Mouse (Mus musculus) erythroid progenitor cell, adult 5-6 weeks (primary cell): ENCODE results near the gene Lrrc41. TPM values are rescaled to one million over a fixed set of nuclear protein-coding genes. Genes with fewer than 3 reads are reported as not detected.
A peak's percentile ranks its signal among the peaks of the same experiment; 100 is the strongest.

Experiments used
- ATAC-seq: replicated peaks from 2 replicates; pipeline ENCODE4 v1.8.0; 2016; ENCODE audit warnings: moderate number of reproducible peaks, mild to moderate bottlenecking, moderate TSS enrichment, inconsistent platforms; ENCODE audit not compliant: poor library complexity, low FRiP score, severe bottlenecking
- total RNA-seq, 2 experiments: library from RNA; stranded (forward) in 1 of 2; stranded (reverse) in 1 of 2; fragments of 150-400 nt in 1 of 2; fragments of 186-747, 209-891 nt in 1 of 2; gene quantifications; 2 replicates each; pipeline versions ENCODE4 v1.2.3 to v1.2.4; 2015 to 2017; ENCODE audit warnings: low replicate concordance in 2 of 2

Gene Lrrc41
- total RNA-seq, 2 experiments from 2014 or later, result 5.4 to 9.2 TPM

GRCm38 (mm10) chr4:116076369-116077231 lies 1.5 kb downstream of the Lrrc41 start:
- peak; percentile 28 for ATAC-seq

GRCm38 (mm10) chr4:116077240-116078095 lies 2.4 kb downstream of the Lrrc41 start:
- ATAC-seq, result no peak

GRCm38 (mm10) chr4:116088510-116089249 lies 13.6 kb downstream of the Lrrc41 start:
- ATAC-seq, result no peak

- no peak for ATAC-seq
Measured at GRCm38 (mm10) chr4:116096291-116096690, 21.2 kb downstream of the Lrrc41 start.

- no peak for ATAC-seq
Measured at GRCm38 (mm10) chr4:116097211-116097610, 22.1 kb downstream of the Lrrc41 start.

- peak; percentile 85 for ATAC-seq
Measured at GRCm38 (mm10) chr4:116100959-116101358, 25.9 kb downstream of the Lrrc41 start.

GRCm38 (mm10) chr4:116105278-116105677 lies 30.2 kb downstream of the Lrrc41 start:
- no peak for ATAC-seq

- no peak for ATAC-seq
Measured at GRCm38 (mm10) chr4:116110695-116111094, 35.6 kb downstream of the Lrrc41 start.

- no peak for ATAC-seq
Measured at GRCm38 (mm10) chr4:116111486-116111885, 36.4 kb downstream of the Lrrc41 start.

GRCm38 (mm10) chr4:116122762-116123161 lies 47.7 kb downstream of the Lrrc41 start:
- peak; percentile 68 for ATAC-seq

- peak; percentile 97 for ATAC-seq
Measured at GRCm38 (mm10) chr4:116123602-116124519, 48.8 kb downstream of the Lrrc41 start, which contains the start of the genes Rad54l and Pomgnt1. Gene Rad54l, minus strand, starts transcription at chr4:116123690. Gene Pomgnt1, plus strand, starts transcription at chr4:116123840.

- ATAC-seq, result no peak
Measured at GRCm38 (mm10) chr4:116125803-116126386, 50.8 kb downstream of the Lrrc41 start.

GRCm38 (mm10) chr4:116127956-116128355 lies 52.9 kb downstream of the Lrrc41 start:
- ATAC-seq, result no peak

GRCm38 (mm10) chr4:116133126-116133525 lies 58.1 kb downstream of the Lrrc41 start:
- ATAC-seq, result no peak

- ATAC-seq, result no peak
Measured at GRCm38 (mm10) chr4:116134990-116135389, 59.9 kb downstream of the Lrrc41 start.

- no peak for ATAC-seq
Measured at GRCm38 (mm10) chr4:116137421-116137996, 62.4 kb downstream of the Lrrc41 start.

GRCm38 (mm10) chr4:116140801-116141574 lies 65.9 kb downstream of the Lrrc41 start:
- ATAC-seq, result no peak
